Mouse (Mus musculus) mouse embryonic stem cell (cell line): ENCODE results near the gene Notch4.

Source experiments
- in situ Hi-C, 2 experiments: fragments of 300-500 bp; cut with MboI; formaldehyde crosslinking; loops; 1 replicate in 1 of 2; 3 replicates in 1 of 2; pipeline ENCODE4 v1.14.3; 2019 to 2020; ENCODE audit warnings: low sequenced_read_pairs in 2 of 2, low pct_unique_long_range_greater_than_20kb in 1 of 2, mixed read lengths in 1 of 2; ENCODE audit not compliant: unreplicated experiment in 1 of 2

Notch4 gene

GRCm38 (mm10) chr17:34611050-34611449 is 47.0 kb downstream of the Notch4 start:
- in situ Hi-C loops, result no loop called here

- in situ Hi-C loops, result no loop called here
These were observed 49.1 kb downstream of the Notch4 start for GRCm38 (mm10) chr17:34613054-34613645.

- in situ Hi-C loops, result no loop called here
These were observed 49.8 kb downstream of the Notch4 start for GRCm38 (mm10) chr17:34613830-34614229.

GRCm38 (mm10) chr17:34615871-34616270 is 51.8 kb downstream of the Notch4 start, which contains the start of gene Egfl8:
TSS of gene Egfl8 (minus strand) at chr17:34615971.
- in situ Hi-C loops, result no loop called here

GRCm38 (mm10) chr17:34618999-34619398 is 54.9 kb downstream of the Notch4 start:
- in situ Hi-C loops, result no loop called here

GRCm38 (mm10) chr17:34621006-34621405 is 56.9 kb downstream of the Notch4 start:
- in situ Hi-C loops, result no loop called here

GRCm38 (mm10) chr17:34623161-34623560 is 59.1 kb downstream of the Notch4 start:
- in situ Hi-C loops, result no loop called here

GRCm38 (mm10) chr17:34624981-34625380 is 60.9 kb downstream of the Notch4 start:
- in situ Hi-C loops, result loop anchor here in 1 of 2 experiments (5.0 kb wide), 1 partner anchor 48 kb away; no protein-coding TSS in a partner anchor

- in situ Hi-C loops, result loop anchor here in 1 of 2 experiments (5.0 kb wide), 1 partner anchor 49 kb away; no protein-coding TSS in a partner anchor
These were observed 62.1 kb downstream of the Notch4 start for GRCm38 (mm10) chr17:34626062-34626772.

- in situ Hi-C loops, result loop anchor here in 1 of 2 experiments (5.0 kb wide), 1 partner anchor 49 kb away; no protein-coding TSS in a partner anchor
These were observed 62.7 kb downstream of the Notch4 start for GRCm38 (mm10) chr17:34626773-34627092.

GRCm38 (mm10) chr17:34627093-34627942 is 63.2 kb downstream of the Notch4 start:
- in situ Hi-C loops, result loop anchor here in 1 of 2 experiments (5.0 kb wide), 1 partner anchor 50 kb away; no protein-coding TSS in a partner anchor

- in situ Hi-C loops, result loop anchor here in 1 of 2 experiments (5.0 kb wide), 1 partner anchor 51 kb away; no protein-coding TSS in a partner anchor
These were observed 64.0 kb downstream of the Notch4 start, which contains the start of gene Ppt2 for GRCm38 (mm10) chr17:34627943-34628643. TSS of gene Ppt2 (minus strand) at chr17:34628510.

- in situ Hi-C loops, result loop anchor here in 1 of 2 experiments (5.0 kb wide), 1 partner anchor 51 kb away; no protein-coding TSS in a partner anchor
These were observed 64.5 kb downstream of the Notch4 start for GRCm38 (mm10) chr17:34628644-34628967.

- in situ Hi-C loops, result loop anchor here in 1 of 2 experiments (5.0 kb wide), 1 partner anchor 52 kb away; no protein-coding TSS in a partner anchor
These were observed 65.2 kb downstream of the Notch4 start, which contains the start of gene Prrt1 for GRCm38 (mm10) chr17:34629221-34629751. TSS of gene Prrt1 (plus strand) at chr17:34629533.

- in situ Hi-C loops, result loop anchor here in 1 of 2 experiments (5.0 kb wide), 1 partner anchor 53 kb away; no protein-coding TSS in a partner anchor
These were observed 65.9 kb downstream of the Notch4 start for GRCm38 (mm10) chr17:34629796-34630603.

- in situ Hi-C loops, result no loop called here
These were observed 66.8 kb downstream of the Notch4 start for GRCm38 (mm10) chr17:34630761-34631301.

GRCm38 (mm10) chr17:34631647-34632046 is 67.6 kb downstream of the Notch4 start:
- in situ Hi-C loops, result no loop called here
